8 mouse cellular contexts compared by ENCODE assay signal in the genomic region with DNA sequence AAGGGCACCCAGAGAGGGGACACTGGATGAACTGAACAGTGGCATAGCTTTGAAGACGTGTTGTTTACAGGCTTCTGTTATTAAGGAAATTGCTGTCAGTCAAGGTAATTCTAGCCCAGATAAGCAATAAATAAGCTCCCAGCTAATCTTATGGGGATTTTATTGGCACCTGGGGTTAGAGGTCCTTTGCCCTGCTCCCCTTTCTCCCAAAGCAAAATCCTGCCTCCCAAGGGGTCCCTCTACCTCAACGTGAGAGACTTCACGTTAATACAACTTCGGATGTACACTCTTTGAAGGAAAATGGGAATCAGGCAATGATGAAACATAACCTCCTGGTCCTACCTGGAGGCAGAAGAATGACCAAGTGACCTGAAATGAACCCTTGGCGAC. TPM values are rescaled to one million over a fixed set of nuclear protein-coding genes. Genes with fewer than 3 reads are reported as not detected.
A peak's percentile ranks its signal among the peaks of the same experiment; 100 is the strongest.
DNase-seq lines count a peak whose midpoint lies in the region; ATAC-seq lines count a peak whose summit lies in the region.

No protein-coding gene starts in this region.

- H3K27me3 ChIP-seq in kidney, embryonic 14.5 days (ENCODE audit: control insufficient read depth, insufficient read depth, low read length): no peaks in the 10 kb centered on the region
- H3K27me3 ChIP-seq in hindbrain, embryonic 14.5 days (ENCODE audit: control insufficient read depth, insufficient read depth, low read length): peaks cover 24% of the 10 kb centered on the region
- peaks cover 30% of the 10 kb centered on the region for H3K27me3 ChIP-seq in midbrain, embryonic 15.5 days (replicated peaks)

- peaks cover 18% of the 10 kb centered on the region for H3K4me1 ChIP-seq in kidney, embryonic 14.5 days (ENCODE audit: control insufficient read depth, insufficient read depth, low read length)
- H3K4me1 ChIP-seq in brown adipose tissue, adult 24 weeks (ENCODE audit: control insufficient read depth, insufficient read depth, insufficient read length, low read length): peaks cover 5% of the 10 kb centered on the region
- peaks cover 24% of the 10 kb centered on the region for H3K4me1 ChIP-seq in hindbrain, embryonic 14.5 days (replicated peaks; ENCODE audit: control insufficient read depth, insufficient read depth, low read length)
- peaks cover 30% of the 10 kb centered on the region for H3K4me1 ChIP-seq in midbrain, embryonic 15.5 days

- H3K9ac ChIP-seq in kidney, embryonic 14.5 days (ENCODE audit: low read depth, low read length): peak overlapping the region; percentile 77
- H3K9ac ChIP-seq in hindbrain, embryonic 14.5 days: peak overlapping the region; percentile 57
- H3K9ac ChIP-seq in midbrain, embryonic 15.5 days: no peak overlapping the region

- no peaks in the 10 kb centered on the region for H3K9me3 ChIP-seq in kidney, embryonic 14.5 days (ENCODE audit: control insufficient read depth, low read length)
- H3K9me3 ChIP-seq in hindbrain, embryonic 14.5 days (ENCODE audit: control insufficient read depth, low read length): no peaks in the 10 kb centered on the region
- no peaks in the 10 kb centered on the region for H3K9me3 ChIP-seq in midbrain, embryonic 15.5 days

- peak overlapping the region; percentile 95 for H3K27ac ChIP-seq in kidney, embryonic 14.5 days (ENCODE audit: low read depth, low read length)
- peak overlapping the region; percentile 63 for H3K27ac ChIP-seq in brown adipose tissue, adult 24 weeks (replicated peaks; ENCODE audit: low read depth, low read length)
- no peak overlapping the region for H3K27ac ChIP-seq in hindbrain, embryonic 14.5 days
- H3K27ac ChIP-seq in midbrain, embryonic 15.5 days: no peak overlapping the region

- H3K4me2 ChIP-seq in kidney, embryonic 14.5 days (replicated peaks; ENCODE audit: low read depth, low read length): peak overlapping the region; percentile 50
- H3K4me2 ChIP-seq in hindbrain, embryonic 14.5 days (replicated peaks): peak overlapping the region; percentile 90
- peak overlapping the region; percentile 97 for H3K4me2 ChIP-seq in midbrain, embryonic 15.5 days

- peak overlapping the region; percentile 57 for H3K4me3 ChIP-seq in kidney, embryonic 14.5 days (ENCODE audit: low read length)
- H3K4me3 ChIP-seq in brown adipose tissue, adult 24 weeks (ENCODE audit: insufficient read depth, low read depth, low read length): peak overlapping the region; percentile 99
- H3K4me3 ChIP-seq in hindbrain, embryonic 14.5 days (replicated peaks; ENCODE audit: low read length): peak overlapping the region; percentile 41
- peak overlapping the region; percentile 46 for H3K4me3 ChIP-seq in midbrain, embryonic 15.5 days

- no peak for DNase-seq in kidney, adult 9 months
- DNase-seq in hindbrain, embryonic 14.5 days (ENCODE audit: low spot score): no peak
- no peak for DNase-seq in ovary, postnatal 10 days (ENCODE audit: low spot score)
- no peak for DNase-seq in embryo, embryonic 9.5 days (ENCODE audit: extremely low spot score)

- H3K36me3 ChIP-seq in kidney, embryonic 14.5 days (ENCODE audit: control insufficient read depth, insufficient read depth, low read length): no peaks in the 10 kb centered on the region; the same call in 1 of the 2 replicates
- no peaks in the 10 kb centered on the region for H3K36me3 ChIP-seq in hindbrain, embryonic 14.5 days (replicated peaks; ENCODE audit: control insufficient read depth, insufficient read depth)
- H3K36me3 ChIP-seq in midbrain, embryonic 15.5 days (replicated peaks): no peaks in the 10 kb centered on the region

- 4% methylated on average over 5 of the region's 5 CpGs for WGBS in kidney, embryonic 14.5 days
- WGBS in hindbrain, embryonic 14.5 days: 12% methylated on average over 5 of the region's 5 CpGs
- 10% methylated on average over 5 of the region's 5 CpGs for WGBS in midbrain, embryonic 15.5 days

- no peak; the same call in 1 of the 2 replicates for ATAC-seq in kidney, embryonic 14.5 days (ENCODE audit: low FRiP score, low TSS enrichment)
- ATAC-seq in hindbrain, embryonic 14.5 days (ENCODE audit: low FRiP score): no peak
- no peak for ATAC-seq in midbrain, embryonic 15.5 days (replicated peaks)
- ATAC-seq in inflammation-experienced regulatory T-cells, adult 6 months: no peak

RNA-seq across cellular contexts. Expression of gene Dhrs3, which starts 0.9 kb away (rescaled TPM):
- polyA plus RNA-seq in kidney, embryonic 14.5 days (2014; fragmentation: Nextera tagmentation; extraction: Ambion mirVana): 153 and 226 TPM in 2 replicates
- 167 and 202 TPM in 2 replicates for polyA plus RNA-seq in brown adipose tissue, adult 24 weeks (2012; ENCODE audit: insufficient read depth, insufficient read length, missing spikeins)
- polyA plus RNA-seq in hindbrain, embryonic 14.5 days (2014; fragmentation: Nextera tagmentation; extraction: Ambion mirVana): 41.5 and 45.3 TPM in 2 replicates
- polyA plus RNA-seq in midbrain, embryonic 15.5 days (2015; fragmentation: Nextera tagmentation; extraction: Ambion mirVana): 35.6 and 41.3 TPM in 2 replicates
- 100 to 1,000 TPM in 1 of 3 experiments, 10 to 100 TPM in 2; 24.6 to 111 (median 80.4) TPM for polyA plus RNA-seq in inflammation-experienced regulatory T-cells, adult 6 months (2017; shearing (Covaris generic))

Comparison
In these comparisons a context has a peak if more than half of its experiments do, and no peak if none do; other contexts are left out.
1. H3K27ac ChIP-seq: peak in kidney, embryonic 14.5 days (single experiment) and brown adipose tissue, adult 24 weeks (single experiment); none in hindbrain, embryonic 14.5 days (single experiment) and midbrain, embryonic 15.5 days (single experiment).
2. H3K4me3 ChIP-seq: peak in every context shown above with its lines; median percentile 99 in brown adipose tissue, adult 24 weeks; 57 in kidney, embryonic 14.5 days; 46 in midbrain, embryonic 15.5 days; 41 in hindbrain, embryonic 14.5 days.
3. Peak in every context shown above with its lines, with median percentiles within 50 percentile points of each other: H3K4me2 ChIP-seq.